Mouse (Mus musculus): ENCODE results near the gene Pacs2.

The Pacs2 gene

GRCm38 (mm10) chr12:113088026-113088425 is 73.7 kb downstream of the Pacs2 start:
- peak; percentile 59 for DNase-seq (ENCODE audit: low read depth, low spot score)

GRCm38 (mm10) chr12:113089107-113089506 is 74.8 kb downstream of the Pacs2 start:
- no peak for DNase-seq (ENCODE audit: low read depth, low spot score)

- no peak for DNase-seq (ENCODE audit: low read depth, low spot score)
These were observed 75.7 kb downstream of the Pacs2 start for GRCm38 (mm10) chr12:113090053-113090452.

- peak; percentile 36 for DNase-seq (ENCODE audit: low read depth, low spot score)
These were observed 82.7 kb downstream of the Pacs2 start for GRCm38 (mm10) chr12:113097040-113097439.

- peak; percentile 35 for DNase-seq (ENCODE audit: low read depth, low spot score)
These were observed 83.5 kb downstream of the Pacs2 start, which contains the start of gene Mta1 for GRCm38 (mm10) chr12:113097749-113098281. Gene Mta1 (plus strand): TSS chr12:113098278.

- DNase-seq (ENCODE audit: low read depth, low spot score): no peak
These were observed 84.3 kb downstream of the Pacs2 start for GRCm38 (mm10) chr12:113098530-113099151.

GRCm38 (mm10) chr12:113099470-113100237 is 85.3 kb downstream of the Pacs2 start:
- peak; percentile 34 for DNase-seq (ENCODE audit: low read depth, low spot score)

- DNase-seq (ENCODE audit: low read depth, low spot score): no peak
These were observed 86.3 kb downstream of the Pacs2 start for GRCm38 (mm10) chr12:113100448-113101076.

GRCm38 (mm10) chr12:113101251-113101960 is 87.1 kb downstream of the Pacs2 start:
- no peak for DNase-seq (ENCODE audit: low read depth, low spot score)

- DNase-seq (ENCODE audit: low read depth, low spot score): peak; percentile 78
These were observed 88.2 kb downstream of the Pacs2 start for GRCm38 (mm10) chr12:113102461-113102860.

GRCm38 (mm10) chr12:113103846-113104451 is 89.6 kb downstream of the Pacs2 start:
- DNase-seq (ENCODE audit: low read depth, low spot score): peak; percentile 84

- DNase-seq (ENCODE audit: low read depth, low spot score): no peak
These were observed 92.1 kb downstream of the Pacs2 start for GRCm38 (mm10) chr12:113106386-113106785.

GRCm38 (mm10) chr12:113107431-113108124 is 93.3 kb downstream of the Pacs2 start:
- no peak for DNase-seq (ENCODE audit: low read depth, low spot score)

- DNase-seq (ENCODE audit: low read depth, low spot score): peak; percentile 37
These were observed 94.4 kb downstream of the Pacs2 start for GRCm38 (mm10) chr12:113108528-113109283.

GRCm38 (mm10) chr12:113109801-113110200 is 95.5 kb downstream of the Pacs2 start:
- no peak for DNase-seq (ENCODE audit: low read depth, low spot score)

- peak; percentile 60 for DNase-seq (ENCODE audit: low read depth, low spot score)
These were observed 99.8 kb downstream of the Pacs2 start for GRCm38 (mm10) chr12:113114141-113114540.

- DNase-seq (ENCODE audit: low read depth, low spot score): peak; percentile 93
These were observed 100.7 kb downstream of the Pacs2 start for GRCm38 (mm10) chr12:113114856-113115538.

- peak; percentile 85 for DNase-seq (ENCODE audit: low read depth, low spot score)
These were observed 105.5 kb downstream of the Pacs2 start for GRCm38 (mm10) chr12:113119516-113120410.

Measured in ZHBTc4 (cell line).